Mouse (Mus musculus) E14TG2a.4 (cell line): ENCODE data around the gene Alg3.

Experiments
- CTCF ChIP-seq: conservative IDR thresholded peaks from 2 replicates; pipeline ENCODE4 v1.5.1; 2014; ENCODE audit warnings: low read length
- NANOG ChIP-seq: IDR thresholded peaks from 2 replicates; pipeline ENCODE4 v1.6.1; 2014; ENCODE audit warnings: borderline replicate concordance, low read length, mixed read lengths
- POU5F1 ChIP-seq: IDR thresholded peaks from 2 replicates; pipeline ENCODE4 v1.6.1; 2014; ENCODE audit warnings: low read length, borderline replicate concordance

DNA sequence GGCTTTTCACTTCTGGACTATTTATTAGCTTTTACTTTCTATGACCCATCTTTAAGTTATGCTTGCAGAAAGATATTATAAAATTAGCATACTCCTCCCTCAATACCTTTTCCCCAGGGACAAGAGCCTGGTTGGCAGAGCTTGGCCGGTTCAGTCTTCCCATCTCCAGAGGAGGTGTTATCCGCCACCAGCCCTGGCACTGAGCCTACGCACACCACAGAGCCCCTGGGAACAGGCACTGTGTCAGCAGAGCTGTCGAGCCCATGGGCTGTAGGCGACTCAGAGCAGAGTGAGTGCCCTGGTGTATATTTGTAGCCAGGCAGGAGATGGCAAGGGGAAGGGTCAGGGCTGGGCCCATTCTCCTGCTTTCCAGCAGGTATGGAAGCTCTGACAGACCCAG lies 11.0 kb downstream of the Alg3 start:
- TF ChIP-seq CTCF (no peak), NANOG (no peak), POU5F1 (no peak)
